Mouse (Mus musculus) c-Kit-negative CD71-positive TER-119-positive erythroid progenitor cells, embryonic 14.5 days (primary cell): ENCODE results near the gene Rab25.

ENCODE experiments used
- DNase-seq: peaks from one replicate; pipeline ENCODE4 v3.0.0-alpha.2; 2013; ENCODE audit warnings: low read depth, low spot score

The Rab25 gene

DNA sequence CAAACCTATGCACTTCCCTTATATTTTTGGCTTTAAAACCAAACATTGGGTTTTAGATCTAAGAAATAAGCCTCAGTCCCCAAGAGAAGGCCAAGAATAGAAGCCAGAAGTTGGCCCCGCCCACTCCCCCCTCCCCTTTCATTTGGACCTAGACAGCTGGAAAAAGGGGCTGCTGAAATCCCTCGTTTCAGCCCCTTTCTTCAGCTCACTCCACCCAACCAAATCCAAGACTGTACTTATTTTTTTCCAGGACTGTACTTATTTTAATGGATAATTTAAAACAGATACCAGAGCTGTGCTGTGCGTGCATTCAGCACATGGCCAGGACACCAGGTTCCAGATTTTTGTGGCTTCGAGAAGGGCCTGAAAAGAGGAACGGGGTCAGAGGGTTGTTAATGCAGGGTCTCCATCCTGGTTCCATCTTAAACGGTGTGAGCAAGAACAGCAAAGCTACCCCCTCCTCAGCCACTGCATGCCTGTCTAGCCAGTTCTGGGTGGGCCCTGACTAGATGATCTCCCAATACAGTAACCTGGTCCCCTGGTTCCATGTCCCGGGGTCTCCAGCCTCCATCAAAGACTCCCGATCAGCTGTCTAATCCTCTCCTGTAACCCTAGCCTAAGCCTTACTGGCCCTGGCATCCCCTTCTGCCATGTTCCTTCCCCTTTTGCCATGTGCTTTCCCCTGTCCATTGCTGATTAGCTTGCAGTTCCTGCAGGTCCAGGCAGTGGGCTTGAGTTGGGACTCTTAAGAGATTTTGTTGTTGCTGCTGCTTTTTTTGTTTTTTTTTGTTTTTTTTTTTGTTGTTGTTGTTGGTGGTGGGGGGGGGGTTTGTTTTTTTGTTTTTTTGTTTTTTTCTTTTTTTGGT is 44.0 kb downstream of the Rab25 start:
- no peak for DNase-seq

DNA sequence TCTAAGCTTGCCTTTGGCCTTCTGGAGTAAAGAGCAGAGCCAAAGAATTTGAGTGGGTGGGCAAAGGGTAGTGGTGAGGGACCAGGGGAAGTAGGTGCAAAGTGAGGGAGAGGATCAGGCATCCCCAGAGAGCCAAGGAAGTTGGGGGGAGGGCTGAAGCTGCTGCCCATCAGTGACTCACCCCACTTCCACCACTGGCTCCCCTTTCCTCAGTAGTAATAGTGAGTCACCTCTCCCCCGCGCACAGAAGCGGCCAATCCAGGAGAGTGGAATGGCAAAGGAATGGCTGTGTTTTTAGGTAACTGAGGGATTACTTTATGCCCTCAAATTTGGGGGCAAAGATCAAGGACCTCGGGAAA is 44.6 kb downstream of the Rab25 start:
- DNase-seq = no peak

DNA sequence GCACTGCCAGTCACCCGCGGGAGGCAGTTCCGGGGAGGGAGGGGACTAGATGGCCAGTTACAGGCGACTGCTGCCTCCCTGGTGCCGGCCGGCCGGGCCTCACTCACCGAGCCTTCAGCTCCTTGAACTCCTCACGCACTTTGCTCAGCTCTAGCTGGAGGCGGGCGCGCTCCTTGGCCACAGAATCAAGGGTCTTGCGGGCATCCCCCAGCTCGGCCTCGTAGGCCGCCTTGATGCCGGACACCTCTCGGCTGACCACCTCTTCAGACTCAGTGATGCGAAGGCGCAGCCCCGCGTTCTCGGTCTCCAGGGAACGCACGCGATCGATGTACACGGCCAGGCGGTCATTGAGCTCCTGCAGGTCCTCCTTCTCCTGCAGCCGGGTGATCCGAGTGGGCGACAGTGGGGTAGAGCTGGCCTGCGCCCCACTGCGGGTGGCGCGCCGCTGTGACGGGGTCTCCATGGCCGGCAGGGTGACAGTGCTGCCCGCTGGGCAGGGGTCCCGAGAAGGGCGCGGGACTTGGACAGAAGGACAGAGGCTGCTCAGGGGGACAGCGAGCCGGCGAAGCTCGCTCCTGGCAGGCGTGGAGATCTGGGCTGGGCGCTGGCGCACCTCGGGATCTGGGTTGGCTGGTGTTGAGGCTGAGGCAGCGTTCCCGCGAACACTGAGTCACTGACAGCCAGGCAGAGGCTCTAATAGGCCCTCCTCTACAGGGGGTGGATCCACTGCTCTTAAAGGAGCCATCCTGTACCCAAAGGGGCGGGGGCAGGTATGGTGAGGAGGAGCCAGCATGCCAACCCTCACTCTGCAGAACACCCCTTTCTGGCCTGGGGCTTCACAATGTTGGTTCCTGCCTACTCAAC is 45.2 kb downstream of the Rab25 start:
- peak; percentile 85 for DNase-seq

DNA sequence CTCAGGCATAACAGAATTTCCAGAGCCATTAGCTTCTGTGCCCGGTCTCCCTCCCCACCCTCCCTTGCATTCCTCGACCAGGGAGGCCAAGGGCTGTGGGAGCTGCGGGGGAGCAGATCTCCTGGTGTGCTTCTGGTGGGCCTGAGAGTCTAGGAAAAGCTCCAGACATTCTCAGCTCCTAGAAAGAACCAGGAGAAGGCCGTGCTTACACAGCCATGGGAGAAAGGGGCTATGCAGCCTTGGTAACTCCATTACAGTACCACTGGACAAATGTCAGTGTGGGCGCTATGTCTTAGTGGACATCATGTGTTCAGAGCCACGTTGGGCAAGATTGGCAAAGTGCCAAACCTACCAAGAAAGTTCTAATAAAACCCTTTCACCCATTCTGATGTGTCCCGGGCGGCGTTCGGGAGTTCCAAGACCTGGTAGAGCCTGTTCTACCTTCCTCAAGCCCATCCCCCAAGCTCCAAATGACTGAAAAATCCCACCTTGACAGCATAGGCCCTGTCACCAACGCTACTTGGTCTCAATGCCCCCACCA is 46.0 kb downstream of the Rab25 start:
- DNase-seq = no peak

DNA sequence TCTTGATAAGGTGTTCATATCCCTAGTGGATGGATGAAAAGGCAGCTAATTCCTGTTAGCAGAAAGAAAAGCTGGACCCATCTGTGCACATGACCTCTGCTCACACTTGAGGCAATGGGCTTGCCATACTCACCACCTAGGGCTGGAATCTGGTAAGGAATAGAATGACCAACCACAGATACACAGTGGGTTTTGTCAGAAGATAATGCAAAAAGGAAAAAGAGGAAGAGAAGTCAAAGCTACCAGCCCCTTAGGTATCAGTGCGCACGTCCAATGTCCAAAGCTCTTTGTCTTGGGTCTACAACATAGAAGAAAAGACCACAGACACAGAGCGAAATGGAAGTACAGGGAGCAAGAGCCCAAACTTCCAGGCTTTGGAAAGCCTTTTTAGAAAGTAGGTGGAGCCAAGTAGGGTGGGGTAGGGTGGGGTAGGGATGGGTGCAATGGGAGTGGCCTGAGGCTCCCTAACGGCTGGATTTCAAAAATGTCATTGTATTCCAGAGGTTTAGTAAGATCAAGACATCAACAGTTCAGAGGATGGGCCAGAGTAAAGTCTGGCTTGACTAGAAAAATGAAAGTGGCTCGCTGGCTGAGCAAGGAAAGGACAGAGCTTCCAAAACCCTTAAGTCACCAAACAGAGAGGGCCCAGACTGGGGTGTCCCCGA is 46.6 kb downstream of the Rab25 start:
- DNase-seq = peak; percentile 71

DNA sequence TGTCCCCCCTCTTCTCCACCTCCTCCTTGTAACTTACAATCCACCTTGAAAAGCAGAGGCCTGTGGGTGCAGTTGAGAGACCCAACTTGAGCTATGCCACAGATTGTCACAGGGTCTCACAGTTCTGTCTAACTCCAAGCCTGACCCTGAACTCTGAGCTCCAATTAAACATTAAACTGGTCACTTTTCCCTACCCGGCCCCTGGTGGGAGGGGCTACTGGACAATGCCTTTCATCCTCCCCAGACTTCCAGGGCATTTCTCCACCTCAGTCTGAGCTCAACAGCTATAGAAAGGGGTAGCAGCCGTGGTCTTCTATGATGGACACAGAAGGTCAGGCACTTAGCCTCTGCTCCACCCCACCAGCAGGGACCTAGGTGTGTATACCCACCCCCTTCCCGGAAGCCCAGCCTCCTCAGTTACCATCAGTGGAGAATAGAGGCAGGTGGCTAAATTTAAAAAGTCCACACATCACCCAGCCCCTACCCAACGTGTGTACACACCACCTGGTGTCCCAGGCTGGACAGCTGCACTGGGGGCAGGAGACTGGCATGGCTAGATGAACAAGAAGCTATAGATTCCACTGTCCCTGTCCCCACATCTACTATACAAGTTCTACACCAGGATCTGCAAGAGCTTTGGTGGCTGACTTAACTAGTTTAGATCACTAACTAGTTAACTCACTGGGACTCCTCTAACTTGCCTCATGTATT is 47.3 kb downstream of the Rab25 start:
- no peak for DNase-seq

DNA sequence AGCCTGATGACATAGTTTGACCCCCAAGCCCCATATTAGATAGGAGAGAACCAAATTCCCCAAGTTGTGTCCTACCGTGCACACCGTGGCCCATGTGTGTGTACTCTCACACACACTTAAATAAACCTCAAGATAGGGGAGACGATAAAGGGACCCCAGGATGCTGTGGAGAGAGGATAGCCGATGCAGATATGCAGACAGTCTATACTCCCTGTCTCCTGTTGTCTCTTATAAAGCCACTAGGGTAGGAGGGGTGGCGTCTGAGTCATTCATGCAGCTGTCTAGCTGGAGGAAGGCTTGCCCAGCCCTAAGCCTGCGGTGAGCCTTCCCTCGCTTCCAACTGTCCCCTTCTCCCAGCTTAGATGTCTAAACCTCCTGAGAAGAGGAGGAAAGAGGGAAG is 48.0 kb downstream of the Rab25 start:
- DNase-seq = no peak

DNA sequence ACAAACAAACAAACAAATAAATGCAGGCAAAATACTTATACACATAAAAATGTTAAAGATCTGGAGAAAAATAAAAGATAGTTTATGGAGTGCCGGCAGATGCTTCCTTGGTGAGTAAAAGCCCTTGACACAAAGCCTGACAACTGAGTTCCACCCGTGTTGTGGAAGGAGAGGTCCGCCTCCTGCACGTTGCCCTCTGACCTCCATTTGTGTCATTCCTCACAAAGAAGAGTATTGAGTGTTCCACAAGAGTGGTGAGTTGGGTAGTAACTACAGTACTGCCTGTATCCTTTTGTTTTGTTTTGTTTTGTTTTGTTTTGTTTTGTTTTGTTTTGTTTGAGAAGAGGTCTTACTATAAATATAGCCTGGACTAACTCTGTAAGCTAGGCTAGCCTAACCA is 48.5 kb downstream of the Rab25 start:
- no peak for DNase-seq

DNA sequence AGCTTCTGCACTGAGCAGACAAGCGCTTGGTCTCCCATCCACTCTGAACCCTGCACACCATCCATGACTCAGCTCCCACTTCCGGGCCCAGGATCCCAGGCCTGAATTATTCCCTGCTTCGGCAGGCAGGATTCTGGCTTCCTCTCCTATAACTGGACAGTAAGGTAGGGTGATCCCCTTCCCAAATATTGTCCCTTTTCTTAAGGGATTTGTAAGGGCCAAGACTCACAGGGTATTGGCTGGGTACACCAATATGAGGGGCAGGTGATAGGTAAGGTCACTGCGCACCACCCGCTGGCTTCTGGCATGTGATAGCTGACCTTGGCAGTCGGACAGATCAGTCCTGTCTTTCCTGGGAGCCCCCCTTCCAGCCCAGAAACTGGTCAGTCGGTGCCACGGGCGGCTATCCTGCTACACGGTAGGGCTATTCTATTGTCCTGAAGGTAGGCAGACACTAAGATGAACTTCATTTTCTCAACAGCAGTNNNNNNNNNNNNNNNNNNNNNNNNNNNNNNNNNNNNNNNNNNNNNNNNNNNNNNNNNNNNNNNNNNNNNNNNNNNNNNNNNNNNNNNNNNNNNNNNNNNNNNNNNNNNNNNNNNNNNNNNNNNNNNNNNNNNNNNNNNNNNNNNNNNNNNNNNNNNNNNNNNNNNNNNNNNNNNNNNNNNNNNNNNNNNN is 52.2 kb downstream of the Rab25 start:
- no peak for DNase-seq

DNA sequence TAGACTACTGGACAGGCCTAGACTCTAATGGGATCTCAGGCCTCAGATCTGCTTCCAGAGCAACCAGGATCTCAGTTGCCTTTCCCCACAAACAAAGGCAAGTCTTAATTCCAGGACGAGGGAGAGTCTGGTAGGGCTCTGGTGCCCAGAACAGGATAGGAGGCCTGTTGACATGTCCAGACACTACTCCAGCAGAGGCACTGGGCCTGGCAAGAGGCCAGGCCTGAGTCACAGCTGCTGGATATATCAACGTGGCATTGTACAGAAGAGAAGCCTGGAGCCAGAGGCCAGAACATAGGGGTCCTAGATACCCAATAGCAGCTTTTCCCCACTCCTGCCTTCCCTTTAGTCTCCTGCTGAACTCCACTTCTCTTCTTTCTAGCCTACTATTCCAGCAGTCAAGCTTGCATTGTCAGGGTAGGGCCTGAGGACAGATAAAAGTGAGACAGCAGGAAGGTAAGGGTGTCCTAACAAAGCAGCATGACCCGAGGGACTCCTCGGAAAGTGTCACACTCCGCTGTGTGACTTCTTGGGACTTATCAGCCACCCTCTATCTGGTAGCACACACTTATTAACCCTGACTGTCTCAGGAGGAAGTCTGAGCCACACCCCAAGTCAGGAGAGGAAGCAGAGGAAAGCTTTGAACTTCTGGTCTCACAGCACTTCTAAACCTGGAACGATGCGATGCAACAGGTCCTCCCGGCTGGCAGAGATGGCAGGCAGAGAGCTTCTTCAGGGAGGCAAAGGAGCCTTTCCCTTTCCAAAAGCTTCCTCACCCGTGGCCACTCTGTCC is 53.1 kb downstream of the Rab25 start:
- DNase-seq = no peak

DNA sequence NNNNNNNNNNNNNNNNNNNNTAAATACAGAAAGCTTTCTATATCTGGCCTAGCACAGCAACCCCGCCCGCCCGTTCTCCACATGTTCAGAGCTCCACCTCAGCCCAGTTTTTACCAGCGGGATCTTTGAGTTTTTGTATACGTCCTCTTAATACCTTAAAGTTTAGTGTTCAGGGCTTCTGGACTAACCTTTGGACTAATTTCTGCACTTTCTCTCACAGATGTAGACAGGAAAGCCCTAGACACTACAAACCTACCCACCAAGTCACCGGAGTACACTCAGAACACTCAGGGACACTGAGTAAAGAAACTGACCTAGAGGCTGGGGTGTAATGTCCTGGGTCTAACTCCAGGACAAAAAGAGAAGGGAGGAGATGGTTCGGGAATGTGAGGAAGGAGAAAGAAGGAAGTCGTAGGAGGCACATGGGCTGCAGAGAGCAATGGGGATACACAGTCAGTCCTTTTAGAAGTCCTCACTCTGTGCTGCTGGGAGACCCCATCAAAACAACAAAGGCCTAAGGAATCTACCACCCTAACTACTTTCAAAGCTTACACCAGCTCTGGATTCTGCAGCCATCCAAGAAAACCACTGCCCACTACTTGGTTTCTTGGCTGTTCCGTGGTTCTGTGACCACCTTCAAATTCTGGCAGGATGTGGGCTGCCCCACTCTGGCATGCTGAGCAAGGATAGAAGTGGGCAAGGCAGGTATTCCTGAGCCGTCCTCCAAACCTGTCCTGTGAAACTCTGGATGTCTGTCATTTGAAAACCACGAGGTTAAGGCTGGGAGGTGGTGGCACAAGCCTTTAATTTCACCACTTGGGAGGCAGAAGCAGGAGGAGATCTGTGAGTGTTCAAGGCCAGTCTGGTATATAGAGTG is 54.2 kb downstream of the Rab25 start:
- DNase-seq = no peak
